Mouse (Mus musculus): ENCODE results near the gene Kcnj4. TPM values are rescaled to one million over a fixed set of nuclear protein-coding genes. Genes with fewer than 3 reads are reported as not detected.

Kcnj4 gene
- polyA plus RNA-seq, 1 experiment from 2014 or later, result not detected

DNA sequence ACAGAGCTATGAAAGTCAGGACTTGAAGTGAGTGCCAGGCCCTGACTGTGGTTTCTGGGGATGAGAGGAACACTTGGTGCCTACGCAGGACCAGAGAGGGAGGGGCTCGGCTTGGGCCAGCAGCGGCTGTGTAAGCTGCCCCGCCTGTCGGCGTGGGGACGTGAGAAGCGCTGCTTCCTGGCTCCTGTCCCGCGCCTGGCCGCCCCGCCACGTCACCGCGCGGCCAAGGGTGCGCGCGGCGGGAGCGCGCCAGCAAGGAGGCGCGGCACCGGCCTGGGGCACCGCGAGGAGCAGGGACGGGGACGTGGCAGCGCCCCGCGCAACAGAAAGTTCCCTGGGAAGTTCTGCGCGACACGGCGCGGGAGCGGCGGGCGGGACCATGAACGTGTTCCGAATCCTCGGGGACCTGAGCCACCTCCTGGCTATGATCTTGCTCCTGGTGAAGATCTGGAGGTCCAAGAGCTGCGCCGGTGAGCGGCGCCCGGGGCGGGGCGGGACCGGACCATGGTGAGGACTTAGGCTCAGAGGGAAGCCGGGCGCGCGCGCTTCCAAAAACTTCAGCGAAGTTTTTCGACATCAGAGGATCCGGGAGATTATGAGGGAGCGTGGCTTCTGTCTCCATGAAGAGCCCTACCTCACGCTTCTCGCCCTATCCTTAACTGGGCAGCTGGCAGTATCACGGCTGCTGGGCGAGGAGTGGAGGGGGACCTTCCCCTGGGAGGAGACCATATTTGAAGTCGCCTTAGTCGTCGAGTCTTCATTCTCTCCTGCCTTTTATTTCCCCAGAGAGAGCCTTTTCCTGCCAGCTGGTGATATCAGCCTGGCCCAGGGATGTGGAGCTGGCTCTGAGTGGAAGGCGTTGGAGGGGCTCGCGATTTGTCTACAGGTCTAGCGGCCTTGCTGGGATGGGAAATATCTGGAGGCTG lies 11.4 kb upstream of the Kcnj4 start, which contains the start of gene Kdelr3:
Gene Kdelr3 (plus strand): TSS at position 241 of the 926 bp plus-strand sequence.
- H3K4me3 ChIP-seq (ENCODE audit: low read depth, low read length), result peak within 1 kb of the TSS; percentile 58
- peak; percentile 69 for ATAC-seq
- H3K9ac ChIP-seq (replicated peaks), result peak within 1 kb of the TSS; percentile 55
- no peak for TF ChIP-seq EP300 (IDR thresholded peaks at IDR 0.05; ENCODE audit: low read depth)
- no peak for TF ChIP-seq CTCF (IDR thresholded peaks at IDR 0.05; ENCODE audit: low read depth)
- H3K4me1 ChIP-seq (ENCODE audit: insufficient read depth), result peaks cover 13% of the 10 kb centered on the region
- H3K9me3 ChIP-seq (ENCODE audit: low read length), result no peaks in the 10 kb centered on the region
- 1% methylated on average over 68 of the region's 71 CpGs for WGBS (ENCODE audit: insufficient replicate concordance)
- no peak within 1 kb of the TSS for H3K27ac ChIP-seq (ENCODE audit: low read depth)
- no peaks in the 10 kb centered on the region for H3K36me3 ChIP-seq (replicated peaks; ENCODE audit: insufficient read depth, low read length)
- H3K4me2 ChIP-seq (ENCODE audit: low read depth, low read length), result peak within 1 kb of the TSS; percentile 83
- H3K27me3 ChIP-seq (ENCODE audit: insufficient read depth, low read length), result peaks cover 68% of the 10 kb centered on the region
- DNase-seq, result peak; percentile 51

DNA sequence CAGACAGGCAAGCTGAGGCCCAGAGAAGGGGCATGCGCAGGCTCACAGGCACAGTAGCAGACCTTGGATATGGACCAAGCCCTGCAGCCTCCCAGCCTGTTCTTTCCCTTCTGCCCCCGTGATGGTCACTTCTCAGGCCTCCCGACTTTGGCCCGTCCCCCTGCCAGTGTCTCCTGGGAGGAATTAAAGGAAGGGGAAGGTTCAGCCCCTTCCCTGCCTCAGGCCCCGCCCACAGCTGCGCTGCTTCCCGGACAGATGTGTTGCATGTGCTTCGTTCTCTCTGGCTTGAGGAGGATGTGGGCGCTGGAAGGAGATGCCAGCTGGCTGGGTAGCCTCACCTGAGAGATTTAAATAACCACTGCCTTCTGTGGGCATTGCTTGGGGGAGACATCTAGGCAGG lies 8.9 kb upstream of the Kcnj4 start:
- DNase-seq, result no peak
- no peaks in the 10 kb centered on the region for H3K9me3 ChIP-seq (ENCODE audit: low read length)
- no peak for TF ChIP-seq EP300 (IDR thresholded peaks at IDR 0.05; ENCODE audit: low read depth)
- TF ChIP-seq CTCF (IDR thresholded peaks at IDR 0.05; ENCODE audit: low read depth), result no peak
- WGBS (ENCODE audit: insufficient replicate concordance), result 11% methylated on average over 9 of the region's 9 CpGs
- H3K9ac ChIP-seq (replicated peaks), result no peak overlapping the region
- H3K27me3 ChIP-seq (ENCODE audit: insufficient read depth, low read length), result peaks cover 87% of the 10 kb centered on the region
- H3K36me3 ChIP-seq (replicated peaks; ENCODE audit: insufficient read depth, low read length), result no peaks in the 10 kb centered on the region
- H3K4me3 ChIP-seq (ENCODE audit: low read depth, low read length), result no peak overlapping the region
- H3K27ac ChIP-seq (ENCODE audit: low read depth), result no peak overlapping the region
- peaks cover 10% of the 10 kb centered on the region for H3K4me1 ChIP-seq (ENCODE audit: insufficient read depth)
- no peak overlapping the region for H3K4me2 ChIP-seq (ENCODE audit: low read depth, low read length)
- no peak for ATAC-seq

DNA sequence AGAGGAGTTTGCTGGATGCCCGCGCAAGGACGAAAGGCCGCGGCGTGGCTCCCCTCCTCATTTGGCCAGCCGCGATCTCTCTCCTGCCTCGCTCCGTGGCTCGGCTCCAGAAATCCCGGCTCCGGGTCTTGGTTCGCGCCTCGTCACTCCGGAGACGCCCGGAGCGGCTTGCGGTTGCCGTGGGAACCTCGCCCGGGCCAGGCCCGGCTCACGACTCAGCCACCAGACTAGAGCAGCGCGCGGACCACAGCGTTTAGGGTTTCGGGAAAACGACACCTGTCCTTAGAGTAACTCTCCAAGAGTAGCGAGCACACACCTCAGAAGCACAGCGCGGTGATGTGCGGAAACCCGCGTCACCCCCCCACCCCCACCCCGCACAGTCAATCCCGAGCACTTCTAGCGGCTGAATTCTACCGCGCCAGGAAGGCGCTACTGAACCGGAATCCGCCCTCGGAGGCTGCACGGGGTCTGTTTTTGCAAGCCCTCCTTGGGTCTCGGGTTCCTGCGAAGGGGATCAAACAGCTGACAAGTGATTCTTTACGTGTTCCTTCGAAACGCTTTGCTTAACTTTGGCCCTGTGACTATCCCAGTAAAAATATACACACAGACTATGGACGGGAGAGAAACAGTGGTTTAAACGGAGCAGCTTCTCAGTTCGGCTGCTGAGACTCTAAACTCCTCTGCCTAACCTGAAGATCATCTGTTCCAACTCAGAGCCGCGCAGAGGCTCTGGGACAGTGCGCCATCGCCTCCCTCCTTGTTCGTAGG lies 6.7 kb upstream of the Kcnj4 start:
- ATAC-seq, result peak; percentile 66
- peak overlapping the region; percentile 61 for H3K4me2 ChIP-seq (ENCODE audit: low read depth, low read length)
- DNase-seq, result peak; percentile 68
- TF ChIP-seq CTCF (IDR thresholded peaks at IDR 0.05; ENCODE audit: low read depth) (no peak), EP300 (IDR thresholded peaks at IDR 0.05; ENCODE audit: low read depth) (no peak)
- no peak overlapping the region for H3K9ac ChIP-seq (replicated peaks)
- 3% methylated on average over 61 of the region's 61 CpGs for WGBS (ENCODE audit: insufficient replicate concordance)
- no peak overlapping the region for H3K27ac ChIP-seq (ENCODE audit: low read depth)
- peaks cover 86% of the 10 kb centered on the region for H3K27me3 ChIP-seq (ENCODE audit: insufficient read depth, low read length)
- no peaks in the 10 kb centered on the region for H3K9me3 ChIP-seq (ENCODE audit: low read length)
- no peaks in the 10 kb centered on the region for H3K36me3 ChIP-seq (replicated peaks; ENCODE audit: insufficient read depth, low read length)
- peaks cover 4% of the 10 kb centered on the region; the same call in 1 of the 2 replicates for H3K4me1 ChIP-seq (ENCODE audit: insufficient read depth)
- H3K4me3 ChIP-seq (ENCODE audit: low read depth, low read length), result peak overlapping the region; percentile 35

DNA sequence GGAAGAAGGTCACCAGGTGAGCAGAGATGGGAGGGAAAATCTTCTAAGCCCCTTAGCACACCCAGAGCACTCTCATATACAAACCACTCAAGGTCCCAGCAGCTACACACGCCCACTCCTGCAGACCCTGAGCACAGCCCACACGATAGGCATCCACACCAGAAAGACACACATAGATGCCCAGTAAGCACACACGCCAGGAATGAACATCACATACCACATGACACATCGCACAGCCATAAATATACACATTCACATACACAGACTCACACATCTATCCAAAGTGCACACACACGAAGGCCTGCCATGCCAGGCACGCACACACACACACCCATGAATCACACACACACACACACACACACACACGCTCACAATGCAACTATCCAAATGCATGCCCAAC lies 5.4 kb upstream of the Kcnj4 start:
- 65% methylated on average over 7 of the region's 7 CpGs for WGBS (ENCODE audit: insufficient replicate concordance)

DNA sequence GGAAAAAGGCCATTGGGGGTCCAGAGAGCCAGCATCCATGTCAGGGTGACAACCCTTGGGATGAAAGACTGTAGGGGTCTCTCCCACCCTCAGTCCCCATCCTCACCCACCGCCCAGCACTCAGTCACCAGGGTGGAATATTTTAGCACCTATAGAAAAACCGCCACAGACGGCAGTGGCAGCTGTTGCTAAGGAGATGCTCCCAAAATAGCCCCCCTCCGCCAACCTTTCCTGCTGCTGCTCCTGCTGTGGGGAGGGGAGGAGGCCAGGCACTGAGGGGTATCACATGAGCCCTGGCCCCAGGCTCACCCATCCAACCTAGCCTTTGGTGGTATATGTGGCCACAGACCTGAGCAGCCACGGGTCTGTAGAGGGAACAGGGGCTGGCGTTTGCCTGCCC lies 5.0 kb upstream of the Kcnj4 start:
- DNase-seq (no peak), ATAC-seq (no peak)
- no peak overlapping the region for H3K4me3 ChIP-seq (ENCODE audit: low read depth, low read length)
- H3K4me2 ChIP-seq (ENCODE audit: low read depth, low read length), result no peak overlapping the region
- peaks cover 14% of the 10 kb centered on the region for H3K4me1 ChIP-seq (ENCODE audit: insufficient read depth)
- H3K36me3 ChIP-seq (replicated peaks; ENCODE audit: insufficient read depth, low read length), result no peaks in the 10 kb centered on the region
- peaks cover 86% of the 10 kb centered on the region for H3K27me3 ChIP-seq (ENCODE audit: insufficient read depth, low read length)
- TF ChIP-seq CTCF (IDR thresholded peaks at IDR 0.05; ENCODE audit: low read depth), result no peak
- TF ChIP-seq EP300 (IDR thresholded peaks at IDR 0.05; ENCODE audit: low read depth), result no peak
- H3K9me3 ChIP-seq (ENCODE audit: low read length), result no peaks in the 10 kb centered on the region
- H3K27ac ChIP-seq (ENCODE audit: low read depth), result no peak overlapping the region
- WGBS (ENCODE audit: insufficient replicate concordance), result 24% methylated on average over 6 of the region's 6 CpGs
- H3K9ac ChIP-seq (replicated peaks), result no peak overlapping the region

More for the DNA sequence above, 5.4 kb upstream of the Kcnj4 start:
- no peak overlapping the region for H3K9ac ChIP-seq (replicated peaks)
- TF ChIP-seq CTCF (IDR thresholded peaks at IDR 0.05; ENCODE audit: low read depth), result no peak
- no peak for TF ChIP-seq EP300 (IDR thresholded peaks at IDR 0.05; ENCODE audit: low read depth)
- no peak overlapping the region for H3K4me2 ChIP-seq (ENCODE audit: low read depth, low read length)
- no peak for ATAC-seq
- no peak overlapping the region for H3K27ac ChIP-seq (ENCODE audit: low read depth)
- peaks cover 86% of the 10 kb centered on the region for H3K27me3 ChIP-seq (ENCODE audit: insufficient read depth, low read length)
- no peaks in the 10 kb centered on the region for H3K9me3 ChIP-seq (ENCODE audit: low read length)
- peaks cover 10% of the 10 kb centered on the region for H3K4me1 ChIP-seq (ENCODE audit: insufficient read depth)
- DNase-seq, result no peak
- no peaks in the 10 kb centered on the region for H3K36me3 ChIP-seq (replicated peaks; ENCODE audit: insufficient read depth, low read length)
- no peak overlapping the region for H3K4me3 ChIP-seq (ENCODE audit: low read depth, low read length)
